ENCODE assay signal across 8 mouse cellular contexts in the genomic region with DNA sequence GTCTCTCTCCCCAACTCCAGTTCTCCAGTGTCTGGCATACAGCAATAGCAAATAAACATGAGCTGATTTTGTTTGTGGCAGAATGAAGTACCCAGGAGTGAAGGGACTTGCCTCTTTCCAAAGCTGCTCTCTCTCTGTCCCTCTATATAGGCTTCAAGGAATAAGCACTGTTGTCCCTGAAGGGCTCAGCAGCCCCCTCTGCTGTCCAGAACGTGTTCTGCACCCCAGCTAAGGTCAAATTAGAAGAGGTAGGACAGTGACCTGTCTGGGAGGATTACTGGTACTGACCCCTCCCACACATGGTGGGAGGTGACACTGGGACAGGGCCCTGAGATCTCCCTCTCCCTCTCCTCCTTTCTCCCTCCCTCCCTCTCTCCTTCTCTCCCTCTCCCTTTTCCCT.
A peak's percentile ranks its signal among the peaks of the same experiment; 100 is the strongest.
DNase-seq lines count a peak whose midpoint lies in the region; ATAC-seq and TF ChIP-seq lines count a peak whose summit lies in the region.

No protein-coding gene starts in this region.

- WGBS in neural tube, embryonic 15.5 days, result 5% methylated on average over 1 of the region's 1 CpGs
- 0% methylated on average over 1 of the region's 1 CpGs for WGBS in bone marrow, adult 2 months
- 0% methylated on average over 1 of the region's 1 CpGs for WGBS in intestine, embryonic 14.5 days
- 0% methylated on average over 1 of the region's 1 CpGs for WGBS in limb, embryonic 14.5 days

- H3K36me3 ChIP-seq in neural tube, embryonic 15.5 days, result no peaks in the 10 kb centered on the region
- H3K36me3 ChIP-seq in intestine, embryonic 14.5 days (ENCODE audit: control insufficient read depth, insufficient read depth, low read length), result no peaks in the 10 kb centered on the region
- no peaks in the 10 kb centered on the region for H3K36me3 ChIP-seq in limb, embryonic 14.5 days (ENCODE audit: control insufficient read depth, insufficient read depth, low read length)

- no peak for ATAC-seq in neural tube, embryonic 15.5 days (ENCODE audit: low FRiP score)
- peak; percentile 75 for ATAC-seq in erythroblast, adult 5-6 weeks (replicated peaks; ENCODE audit: low FRiP score, poor library complexity, severe bottlenecking)
- ATAC-seq in intestine, embryonic 14.5 days (replicated peaks; ENCODE audit: low FRiP score, low TSS enrichment, low read depth), result no peak
- no peak for ATAC-seq in limb, embryonic 14.5 days (ENCODE audit: low FRiP score, low read depth)

- peaks cover 15% of the 10 kb centered on the region; the same call in 1 of the 2 replicates for H3K27me3 ChIP-seq in neural tube, embryonic 15.5 days (replicated peaks)
- no peaks in the 10 kb centered on the region for H3K27me3 ChIP-seq in intestine, embryonic 14.5 days (replicated peaks; ENCODE audit: control insufficient read depth, insufficient read depth, low read length)
- no peaks in the 10 kb centered on the region for H3K27me3 ChIP-seq in limb, embryonic 14.5 days (ENCODE audit: control insufficient read depth, insufficient read depth, low read length)

- H3K9me3 ChIP-seq in neural tube, embryonic 15.5 days (replicated peaks), result no peaks in the 10 kb centered on the region
- H3K9me3 ChIP-seq in intestine, embryonic 14.5 days (ENCODE audit: control insufficient read depth, low read length), result no peaks in the 10 kb centered on the region
- H3K9me3 ChIP-seq in limb, embryonic 14.5 days (ENCODE audit: control insufficient read depth, low read length), result no peaks in the 10 kb centered on the region

- H3K4me1 ChIP-seq in neural tube, embryonic 15.5 days, result peaks cover 22% of the 10 kb centered on the region
- H3K4me1 ChIP-seq in bone marrow, adult 2 months (ENCODE audit: control insufficient read depth, insufficient read depth, low read length), result no peaks in the 10 kb centered on the region
- H3K4me1 ChIP-seq in intestine, embryonic 14.5 days (replicated peaks; ENCODE audit: control insufficient read depth, insufficient read depth, low read length), result peaks cover 28% of the 10 kb centered on the region
- peaks cover 32% of the 10 kb centered on the region for H3K4me1 ChIP-seq in limb, embryonic 14.5 days (ENCODE audit: control insufficient read depth, insufficient read depth, low read length)

- DNase-seq in neural tube, embryonic 10.5 days (ENCODE audit: extremely low spot score, low spot score), result peak; percentile 77
- peak; percentile 88 for DNase-seq in intestine, embryonic 14.5 days (ENCODE audit: low spot score)
- DNase-seq in limb, embryonic 14.5 days (ENCODE audit: low spot score), result peak; percentile 44
- DNase-seq in ovary, postnatal 14 days (ENCODE audit: low spot score), result peak; percentile 66
- peak; percentile 74 for DNase-seq in urinary bladder, postnatal 14 days (ENCODE audit: low spot score)

- no peak overlapping the region for H3K27ac ChIP-seq in neural tube, embryonic 15.5 days (replicated peaks)
- no peak overlapping the region for H3K27ac ChIP-seq in bone marrow, adult 2 months (ENCODE audit: control insufficient read depth, insufficient read depth, low read depth, low read length, poor library complexity)
- no peak overlapping the region for H3K27ac ChIP-seq in intestine, embryonic 14.5 days (ENCODE audit: low read depth)
- H3K27ac ChIP-seq in limb, embryonic 14.5 days (replicated peaks; ENCODE audit: low read depth, low read length), result no peak overlapping the region

- no peak overlapping the region for H3K4me2 ChIP-seq in neural tube, embryonic 15.5 days
- H3K4me2 ChIP-seq in intestine, embryonic 14.5 days (ENCODE audit: low read length), result no peak overlapping the region
- 0 out of 2 replicates have a peak overlapping the region, but pooled peaks have one; percentile 21 for H3K4me2 ChIP-seq in limb, embryonic 14.5 days (replicated peaks; ENCODE audit: low read depth, low read length, severe bottlenecking)

- H3K4me3 ChIP-seq in neural tube, embryonic 15.5 days (replicated peaks), result no peak overlapping the region
- no peak overlapping the region for H3K4me3 ChIP-seq in bone marrow, adult 2 months (replicated peaks; ENCODE audit: control insufficient read depth, low read depth, low read length)
- no peak overlapping the region for H3K4me3 ChIP-seq in intestine, embryonic 14.5 days (ENCODE audit: low read depth, low read length)
- H3K4me3 ChIP-seq in limb, embryonic 14.5 days (replicated peaks; ENCODE audit: low read length), result no peak overlapping the region

- no peak overlapping the region for H3K9ac ChIP-seq in neural tube, embryonic 15.5 days (replicated peaks)
- H3K9ac ChIP-seq in intestine, embryonic 14.5 days (ENCODE audit: low read length), result no peak overlapping the region
- no peak overlapping the region for H3K9ac ChIP-seq in limb, embryonic 14.5 days (ENCODE audit: low read depth, low read length, severe bottlenecking)

- TF ChIP-seq CTCF in bone marrow, adult 2 months (IDR thresholded peaks at IDR 0.05; ENCODE audit: control insufficient read depth, insufficient read depth, low read length), result peak; percentile 61

- no peak for TF ChIP-seq POLR2A in bone marrow, adult 2 months (IDR thresholded peaks at IDR 0.05; ENCODE audit: borderline replicate concordance, control insufficient read depth, low read depth, low read length)
- TF ChIP-seq POLR2A in limb, embryonic 14.5 days (IDR thresholded peaks at IDR 0.05; ENCODE audit: borderline replicate concordance, extremely low read depth, insufficient read depth, insufficient read length), result no peak
